In the genomic region with DNA sequence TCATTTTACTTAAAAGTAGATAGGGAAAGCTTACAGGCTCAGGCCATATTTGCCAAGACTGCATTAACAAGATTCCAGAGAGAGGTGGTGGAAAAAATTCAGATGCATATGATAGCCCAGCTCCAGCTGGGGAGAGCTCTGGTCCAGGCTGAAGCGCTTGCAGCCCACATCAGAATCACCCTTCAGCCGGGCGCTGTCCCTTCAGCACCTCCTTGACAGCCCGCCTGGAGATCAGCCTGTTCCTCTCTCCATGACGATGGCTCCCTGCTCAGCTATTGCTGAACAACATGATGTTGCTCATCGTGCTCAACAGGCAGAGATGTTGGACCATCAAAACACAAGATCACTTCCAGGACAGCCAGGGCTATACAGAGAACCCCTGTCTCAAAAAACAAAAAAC, we compare ENCODE assay signal across 9 mouse cellular contexts. TPM values are rescaled to one million over a fixed set of nuclear protein-coding genes. Genes with fewer than 3 reads are reported as not detected.
A peak's percentile ranks its signal among the peaks of the same experiment; 100 is the strongest.
DNase-seq lines count a peak whose midpoint lies in the region; ATAC-seq and TF ChIP-seq lines count a peak whose summit lies in the region.
"Had no signal": no experiment of that assay in that cellular context is flagged by ENCODE, and none has a peak within 500 bp of the region (broad histone marks: within the 10 kb centered on the region; RNA-seq: fewer than 3 reads in every experiment).

No protein-coding gene starts in this region.

- no peak overlapping the region for H3ac ChIP-seq in myocyte (ENCODE audit: control insufficient read depth, insufficient read length)

- no peak overlapping the region for H3K4me2 ChIP-seq in lung, embryonic 14.5 days
- no peak overlapping the region for H3K4me2 ChIP-seq in myocyte (ENCODE audit: low read depth)
- H3K4me2 ChIP-seq: neural tube, embryonic 13.5 days had no signal

- no peak overlapping the region for H3K9ac ChIP-seq in lung, embryonic 14.5 days
- H3K9ac ChIP-seq: neural tube, embryonic 13.5 days had no signal

- peaks cover 55% of the 10 kb centered on the region for H3K27me3 ChIP-seq in lung, embryonic 14.5 days (ENCODE audit: insufficient read depth, low read length)
- peaks cover 36% of the 10 kb centered on the region for H3K27me3 ChIP-seq in Patski
- H3K27me3 ChIP-seq in myocyte (ENCODE audit: control insufficient read depth, insufficient read depth, insufficient read length): peaks cover 19% of the 10 kb centered on the region

- no peak for TF ChIP-seq POLR2A in myocyte (IDR thresholded peaks at IDR 0.05; ENCODE audit: insufficient read length, low read depth)

- no peak overlapping the region for H3K27ac ChIP-seq in lung, embryonic 14.5 days (ENCODE audit: low read depth)
- H3K27ac ChIP-seq: neural tube, embryonic 13.5 days had no signal

- H3K4me3 ChIP-seq in lung, embryonic 14.5 days (ENCODE audit: low read depth, low read length): no peak overlapping the region
- no peak overlapping the region for H3K4me3 ChIP-seq in myocyte
- H3K4me3 ChIP-seq: neural tube, embryonic 13.5 days had no signal

- no peaks in the 10 kb centered on the region for H3K36me3 ChIP-seq in lung, embryonic 14.5 days (ENCODE audit: insufficient read depth)
- H3K36me3 ChIP-seq in myocyte (ENCODE audit: control insufficient read depth, insufficient read depth): no peaks in the 10 kb centered on the region
- H3K36me3 ChIP-seq: neural tube, embryonic 13.5 days had no signal

- no peak for TF ChIP-seq CTCF in lung, embryonic 14.5 days (IDR thresholded peaks at IDR 0.05; ENCODE audit: low read depth)
- no peak for TF ChIP-seq CTCF in Patski (IDR thresholded peaks at IDR 0.05)

- CTCF ChIA-PET in Patski (lab: Charles Lee): interaction anchor here (1.6 kb wide), 1 partner anchor 9 kb away, joined by 5 read pairs; no protein-coding TSS in a partner anchor

- no peaks in the 10 kb centered on the region for H3K4me1 ChIP-seq in lung, embryonic 14.5 days (ENCODE audit: insufficient read depth)

- H3K79me2 ChIP-seq in myocyte (ENCODE audit: control insufficient read depth, insufficient read depth): no peaks in the 10 kb centered on the region

- in situ Hi-C loops in Patski (cut with MboI; ENCODE audit: low pct_unique_long_range_greater_than_20kb): no loop called here

- ATAC-seq in lung, embryonic 14.5 days (ENCODE audit: insufficient read depth): no peak
- peak; percentile 17 for ATAC-seq in Patski

- no peaks in the 10 kb centered on the region for H3K9me3 ChIP-seq in lung, embryonic 14.5 days (ENCODE audit: low read depth, low read length)
- H3K9me3 ChIP-seq: neural tube, embryonic 13.5 days had no signal

- under 1% methylated on average over 6 of the region's 6 CpGs for WGBS in lung, embryonic 14.5 days

- POLR2A ChIA-PET in Patski (lab: Charles Lee): no interaction called here

- peak; percentile 88 for DNase-seq in lung, embryonic 14.5 days
- no peak for DNase-seq in lung, postnatal 25 days (ENCODE audit: low spot score)
- no peak for DNase-seq in Patski (ENCODE audit: low read depth, low spot score)
- peak; percentile 86 for DNase-seq in embryo, embryonic 10 days (ENCODE audit: low spot score)
- DNase-seq in cerebellum, postnatal 25 days: no peak
- DNase-seq in thymus, postnatal 0 days (ENCODE audit: low spot score): no peak
- DNase-seq: left cerebral cortex, postnatal 4 days had no signal

TF ChIP-seq in myocyte, 11 proteins besides CTCF, POLR2A, EP300 and RAD21:
- TF ChIP-seq E2F4 (IDR thresholded peaks at IDR 0.05; ENCODE audit: insufficient read depth): no peak
- TF ChIP-seq REST (IDR thresholded peaks at IDR 0.05; ENCODE audit: insufficient read depth, insufficient read length): peak; percentile 67
- TF ChIP-seq MYOG (IDR thresholded peaks at IDR 0.05; ENCODE audit: control insufficient read depth in 1 of 3, insufficient read depth in 1 of 3, insufficient read length in 2 of 3, low read depth in 2 of 3): no peak
- no peak for TF ChIP-seq CEBPB (IDR thresholded peaks at IDR 0.05; ENCODE audit: insufficient read depth, poor library complexity, severe bottlenecking)

RNA-seq across cellular contexts. Expression of gene Kcnq2, which starts 1.8 kb away (rescaled TPM):
- polyA plus RNA-seq in lung, embryonic 14.5 days (2014; fragmentation: Nextera tagmentation; extraction: Ambion mirVana): 0.05 TPM in 2 replicates
- polyA plus RNA-seq in Patski (2021) (0.10 TPM), myocyte (2012; fragmentation: generic; extraction: Trizol) (not detected)
- polyA plus RNA-seq in thymus, postnatal 0 days (2015; fragmentation: Nextera tagmentation; extraction: Ambion mirVana): 0.07 and 0.10 TPM in 2 replicates

RNA-seq across cellular contexts. Expression of gene Eef1a2, which starts 19.9 kb away (rescaled TPM):
- polyA plus RNA-seq in lung, embryonic 14.5 days (2014; fragmentation: Nextera tagmentation; extraction: Ambion mirVana): 0.35 TPM in 1 of 2 replicates, not detected in the other
- polyA plus RNA-seq in Patski (2021) (not detected), myocyte (2012; fragmentation: generic; extraction: Trizol) (0.60 TPM)
- not detected in 2 replicates for polyA plus RNA-seq in thymus, postnatal 0 days (2015; fragmentation: Nextera tagmentation; extraction: Ambion mirVana)

RNA-seq across cellular contexts. Expression of gene Ppdpf, which starts 50.1 kb away (rescaled TPM):
- polyA plus RNA-seq in lung, embryonic 14.5 days (2014; fragmentation: Nextera tagmentation; extraction: Ambion mirVana): 333 and 364 TPM in 2 replicates
- polyA plus RNA-seq in Patski (2021) (61.6 TPM), myocyte (2012; fragmentation: generic; extraction: Trizol) (43.4 TPM)
- 270 and 288 TPM in 2 replicates for polyA plus RNA-seq in thymus, postnatal 0 days (2015; fragmentation: Nextera tagmentation; extraction: Ambion mirVana)

Comparison
In these comparisons a context has a peak if more than half of its experiments do, and no peak if none do; other contexts are left out.
1. DNase-seq: peak in lung, embryonic 14.5 days (single experiment) and embryo, embryonic 10 days (single experiment); none in lung, postnatal 25 days (single experiment), Patski (single experiment), cerebellum, postnatal 25 days (0 of 2) and thymus, postnatal 0 days (single experiment).